Mouse (Mus musculus): ENCODE data around the gene Prokr2. TPM values are rescaled to one million over a fixed set of nuclear protein-coding genes. Genes with fewer than 3 reads are reported as not detected.
A peak's percentile ranks its signal among the peaks of the same experiment; 100 is the strongest.

Prokr2 gene
- polyA plus RNA-seq, 1 experiment: 0.50 TPM

GRCm38 (mm10) chr2:132307213-132307843 lies 77.9 kb downstream of the Prokr2 start:
- Histone ChIP-seq H3K4me3 (replicated peaks; ENCODE audit: control insufficient read depth, low read depth, low read length) (no peak overlapping the region), H3K4me1 (ENCODE audit: control insufficient read depth, insufficient read depth, low read length) (no peaks in the 10 kb centered on the region), H3K27ac (ENCODE audit: control insufficient read depth, insufficient read depth, low read depth, low read length, poor library complexity) (no peak overlapping the region)
- 88% methylated on average over 11 of the region's 11 CpGs for WGBS
- no peak for TF ChIP-seq CTCF (IDR thresholded peaks at IDR 0.05; ENCODE audit: control insufficient read depth, insufficient read depth, low read length)
- TF ChIP-seq POLR2A (IDR thresholded peaks at IDR 0.05; ENCODE audit: borderline replicate concordance, control insufficient read depth, low read depth, low read length): no peak

- Histone ChIP-seq H3K4me3 (replicated peaks; ENCODE audit: control insufficient read depth, low read depth, low read length) (no peak overlapping the region), H3K4me1 (ENCODE audit: control insufficient read depth, insufficient read depth, low read length) (no peaks in the 10 kb centered on the region), H3K27ac (ENCODE audit: control insufficient read depth, insufficient read depth, low read depth, low read length, poor library complexity) (no peak overlapping the region; the same call in 1 of the 2 replicates)
- no peak for TF ChIP-seq POLR2A (IDR thresholded peaks at IDR 0.05; ENCODE audit: borderline replicate concordance, control insufficient read depth, low read depth, low read length)
- TF ChIP-seq CTCF (IDR thresholded peaks at IDR 0.05; ENCODE audit: control insufficient read depth, insufficient read depth, low read length): peak; percentile 68
- WGBS: 44% methylated on average over 4 of the region's 4 CpGs
Measured at GRCm38 (mm10) chr2:132305988-132306387, 79.3 kb downstream of the Prokr2 start.

- TF ChIP-seq CTCF (IDR thresholded peaks at IDR 0.05; ENCODE audit: control insufficient read depth, insufficient read depth, low read length) (no peak), POLR2A (IDR thresholded peaks at IDR 0.05; ENCODE audit: borderline replicate concordance, control insufficient read depth, low read depth, low read length) (no peak)
- WGBS: 55% methylated on average over 7 of the region's 7 CpGs
- Histone ChIP-seq H3K4me3 (replicated peaks; ENCODE audit: control insufficient read depth, low read depth, low read length) (no peak overlapping the region), H3K27ac (ENCODE audit: control insufficient read depth, insufficient read depth, low read depth, low read length, poor library complexity) (no peak overlapping the region), H3K4me1 (ENCODE audit: control insufficient read depth, insufficient read depth, low read length) (no peaks in the 10 kb centered on the region)
Measured at GRCm38 (mm10) chr2:132305165-132305564, 80.1 kb downstream of the Prokr2 start.

GRCm38 (mm10) chr2:132301436-132301835 lies 83.8 kb downstream of the Prokr2 start:
- H3K4me1 ChIP-seq (ENCODE audit: control insufficient read depth, insufficient read depth, low read length): no peaks in the 10 kb centered on the region
- no peak for TF ChIP-seq POLR2A (IDR thresholded peaks at IDR 0.05; ENCODE audit: borderline replicate concordance, control insufficient read depth, low read depth, low read length)
- no peak for TF ChIP-seq CTCF (IDR thresholded peaks at IDR 0.05; ENCODE audit: control insufficient read depth, insufficient read depth, low read length)
- H3K4me3 ChIP-seq (replicated peaks; ENCODE audit: control insufficient read depth, low read depth, low read length): no peak overlapping the region
- WGBS: 86% methylated on average over 4 of the region's 4 CpGs
- no peak overlapping the region for H3K27ac ChIP-seq (ENCODE audit: control insufficient read depth, insufficient read depth, low read depth, low read length, poor library complexity)

GRCm38 (mm10) chr2:132298250-132298649 lies 87.0 kb downstream of the Prokr2 start:
- H3K4me1 ChIP-seq (ENCODE audit: control insufficient read depth, insufficient read depth, low read length): peaks cover 1% of the 10 kb centered on the region; the same call in 1 of the 2 replicates
- no peak overlapping the region for H3K4me3 ChIP-seq (replicated peaks; ENCODE audit: control insufficient read depth, low read depth, low read length)
- TF ChIP-seq POLR2A (IDR thresholded peaks at IDR 0.05; ENCODE audit: borderline replicate concordance, control insufficient read depth, low read depth, low read length) (no peak), CTCF (IDR thresholded peaks at IDR 0.05; ENCODE audit: control insufficient read depth, insufficient read depth, low read length) (no peak)
- H3K27ac ChIP-seq (ENCODE audit: control insufficient read depth, insufficient read depth, low read depth, low read length, poor library complexity): no peak overlapping the region
- WGBS: 87% methylated on average over 4 of the region's 4 CpGs

- no peak overlapping the region for H3K4me3 ChIP-seq (replicated peaks; ENCODE audit: control insufficient read depth, low read depth, low read length)
- peaks cover 1% of the 10 kb centered on the region; the same call in 1 of the 2 replicates for H3K4me1 ChIP-seq (ENCODE audit: control insufficient read depth, insufficient read depth, low read length)
- 53% methylated on average over 10 of the region's 10 CpGs for WGBS
- no peak for TF ChIP-seq POLR2A (IDR thresholded peaks at IDR 0.05; ENCODE audit: borderline replicate concordance, control insufficient read depth, low read depth, low read length)
- no peak for TF ChIP-seq CTCF (IDR thresholded peaks at IDR 0.05; ENCODE audit: control insufficient read depth, insufficient read depth, low read length)
- H3K27ac ChIP-seq (ENCODE audit: control insufficient read depth, insufficient read depth, low read depth, low read length, poor library complexity): no peak overlapping the region
Measured at GRCm38 (mm10) chr2:132293694-132294450, 91.4 kb downstream of the Prokr2 start.

GRCm38 (mm10) chr2:132292083-132292482 lies 93.2 kb downstream of the Prokr2 start:
- Histone ChIP-seq H3K27ac (ENCODE audit: control insufficient read depth, insufficient read depth, low read depth, low read length, poor library complexity) (no peak overlapping the region), H3K4me3 (replicated peaks; ENCODE audit: control insufficient read depth, low read depth, low read length) (no peak overlapping the region), H3K4me1 (ENCODE audit: control insufficient read depth, insufficient read depth, low read length) (peaks cover 1% of the 10 kb centered on the region; the same call in 1 of the 2 replicates)
- TF ChIP-seq CTCF (IDR thresholded peaks at IDR 0.05; ENCODE audit: control insufficient read depth, insufficient read depth, low read length) (no peak), POLR2A (IDR thresholded peaks at IDR 0.05; ENCODE audit: borderline replicate concordance, control insufficient read depth, low read depth, low read length) (no peak)
- WGBS: 59% methylated on average over 4 of the region's 4 CpGs

- WGBS: 86% methylated on average over 3 of the region's 3 CpGs
- no peak for TF ChIP-seq CTCF (IDR thresholded peaks at IDR 0.05; ENCODE audit: control insufficient read depth, insufficient read depth, low read length)
- no peak overlapping the region for H3K27ac ChIP-seq (ENCODE audit: control insufficient read depth, insufficient read depth, low read depth, low read length, poor library complexity)
- peaks cover 1% of the 10 kb centered on the region; the same call in 1 of the 2 replicates for H3K4me1 ChIP-seq (ENCODE audit: control insufficient read depth, insufficient read depth, low read length)
- no peak overlapping the region for H3K4me3 ChIP-seq (replicated peaks; ENCODE audit: control insufficient read depth, low read depth, low read length)
Measured at GRCm38 (mm10) chr2:132291265-132291664, 94.0 kb downstream of the Prokr2 start.

Data from bone marrow, adult 2 months (tissue).